Mouse (Mus musculus): ENCODE measurements around the gene Cep97. TPM values are rescaled to one million over a fixed set of nuclear protein-coding genes. Genes with fewer than 3 reads are reported as not detected.
A peak's percentile ranks its signal among the peaks of the same experiment; 100 is the strongest.
"Not testable (repeated sequence)": the region's sequence is repeated elsewhere in the genome, so short reads cannot be mapped to it uniquely, and the experiment has no call there.

Cep97 gene
- polyA plus RNA-seq, 1 experiment from 2014 or later: 13.9 TPM

- H3K36me3 ChIP-seq (ENCODE audit: insufficient read depth, low read length): 0 out of 2 replicates have a peak, but pooled peaks cover 8% of the 10 kb centered on the region
- no peak overlapping the region for H3K27ac ChIP-seq (ENCODE audit: low read length)
- no peak overlapping the region for H3K9ac ChIP-seq (replicated peaks; ENCODE audit: low read length)
- peak; percentile 42; the same call in 1 of the 2 replicates for ATAC-seq (ENCODE audit: low FRiP score, low TSS enrichment)
- H3K9me3 ChIP-seq (ENCODE audit: low read length): no peaks in the 10 kb centered on the region
- 29% methylated on average over 7 of the region's 7 CpGs for WGBS
- no peak overlapping the region for H3K4me3 ChIP-seq (ENCODE audit: low read length)
- no peaks in the 10 kb centered on the region for H3K27me3 ChIP-seq (ENCODE audit: insufficient read depth, low read length)
- H3K4me1 ChIP-seq (ENCODE audit: insufficient read depth, low read length): no peaks in the 10 kb centered on the region
- no peak overlapping the region for H3K4me2 ChIP-seq (replicated peaks; ENCODE audit: low read depth, low read length)
Measured at GRCm38 (mm10) chr16:55863149-55863815, 71.4 kb downstream of the Cep97 start.

DNA sequence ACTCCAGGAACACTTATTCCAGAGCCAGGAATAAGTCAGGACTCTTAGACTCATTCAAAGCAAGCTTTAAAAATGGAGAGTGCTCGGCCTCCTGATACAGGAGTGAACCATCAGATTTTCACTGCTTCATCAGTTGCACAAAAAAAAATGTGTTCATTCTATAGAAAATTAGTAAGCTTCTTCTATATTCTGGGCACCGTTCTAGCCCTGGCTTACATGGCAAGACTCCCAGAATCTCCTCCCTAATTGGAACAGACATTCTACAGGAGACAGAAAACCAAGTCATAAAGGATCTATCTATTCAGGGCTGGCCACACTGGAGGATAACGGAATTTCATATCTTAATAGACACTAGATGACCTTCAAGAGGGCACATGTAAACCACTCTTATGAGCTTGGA is 73.6 kb downstream of the Cep97 start:
- H3K36me3 ChIP-seq (ENCODE audit: insufficient read depth, low read length): 0 out of 2 replicates have a peak, but pooled peaks cover 11% of the 10 kb centered on the region
- WGBS: 92% methylated on average over 3 of the region's 3 CpGs
- H3K4me1 ChIP-seq (ENCODE audit: insufficient read depth, low read length): no peaks in the 10 kb centered on the region
- H3K27ac ChIP-seq (ENCODE audit: low read length): no peak overlapping the region
- no peaks in the 10 kb centered on the region for H3K27me3 ChIP-seq (ENCODE audit: insufficient read depth, low read length)
- H3K9ac ChIP-seq (replicated peaks; ENCODE audit: low read length): no peak overlapping the region
- ATAC-seq (ENCODE audit: low FRiP score, low TSS enrichment): no peak
- H3K9me3 ChIP-seq (ENCODE audit: low read length): no peaks in the 10 kb centered on the region
- H3K4me2 ChIP-seq (replicated peaks; ENCODE audit: low read depth, low read length): no peak overlapping the region
- no peak overlapping the region for H3K4me3 ChIP-seq (ENCODE audit: low read length)

GRCm38 (mm10) chr16:55859421-55859820 is 75.2 kb downstream of the Cep97 start:
- H3K36me3 ChIP-seq (ENCODE audit: insufficient read depth, low read length); H3K4me3 ChIP-seq (ENCODE audit: low read length); ATAC-seq (ENCODE audit: low FRiP score, low TSS enrichment); H3K4me1 ChIP-seq (ENCODE audit: insufficient read depth, low read length); H3K9me3 ChIP-seq (ENCODE audit: low read length); H3K9ac ChIP-seq (replicated peaks; ENCODE audit: low read length); H3K4me2 ChIP-seq (replicated peaks; ENCODE audit: low read depth, low read length); H3K27ac ChIP-seq (ENCODE audit: low read length); H3K27me3 ChIP-seq (ENCODE audit: insufficient read depth, low read length): not testable (repeated sequence)
- WGBS: 89% methylated on average over 4 of the region's 4 CpGs

DNA sequence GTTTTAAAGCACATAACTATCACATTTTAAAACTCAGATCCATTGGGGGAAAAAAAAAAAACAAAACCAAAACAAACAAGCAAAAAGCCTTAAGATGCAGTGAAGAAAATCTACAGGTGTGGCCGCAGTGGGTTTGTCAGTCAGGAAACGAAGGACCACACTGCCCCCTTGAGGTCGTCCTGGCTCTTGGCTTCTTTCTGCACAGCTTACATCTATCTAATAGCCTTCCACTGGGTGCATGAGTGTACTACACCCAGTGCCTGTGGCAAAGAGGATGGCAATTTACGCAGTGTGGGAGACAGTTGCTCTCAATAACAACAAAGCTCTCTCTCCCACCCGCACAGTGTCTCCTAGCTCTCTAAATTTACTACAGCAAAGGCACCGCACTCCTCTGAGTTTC is 76.2 kb downstream of the Cep97 start:
- no peak overlapping the region for H3K9ac ChIP-seq (replicated peaks; ENCODE audit: low read length)
- ATAC-seq (ENCODE audit: low FRiP score, low TSS enrichment): 0 out of 2 replicates have a peak, but pooled peaks have one; percentile 39
- no peaks in the 10 kb centered on the region for H3K9me3 ChIP-seq (ENCODE audit: low read length)
- no peak overlapping the region for H3K4me3 ChIP-seq (ENCODE audit: low read length)
- H3K4me1 ChIP-seq (ENCODE audit: insufficient read depth, low read length): no peaks in the 10 kb centered on the region
- H3K4me2 ChIP-seq (replicated peaks; ENCODE audit: low read depth, low read length): no peak overlapping the region
- no peak overlapping the region for H3K27ac ChIP-seq (ENCODE audit: low read length)
- 65% methylated on average over 6 of the region's 6 CpGs for WGBS
- 0 out of 2 replicates have a peak, but pooled peaks cover 5% of the 10 kb centered on the region for H3K36me3 ChIP-seq (ENCODE audit: insufficient read depth, low read length)
- no peaks in the 10 kb centered on the region for H3K27me3 ChIP-seq (ENCODE audit: insufficient read depth, low read length)

DNA sequence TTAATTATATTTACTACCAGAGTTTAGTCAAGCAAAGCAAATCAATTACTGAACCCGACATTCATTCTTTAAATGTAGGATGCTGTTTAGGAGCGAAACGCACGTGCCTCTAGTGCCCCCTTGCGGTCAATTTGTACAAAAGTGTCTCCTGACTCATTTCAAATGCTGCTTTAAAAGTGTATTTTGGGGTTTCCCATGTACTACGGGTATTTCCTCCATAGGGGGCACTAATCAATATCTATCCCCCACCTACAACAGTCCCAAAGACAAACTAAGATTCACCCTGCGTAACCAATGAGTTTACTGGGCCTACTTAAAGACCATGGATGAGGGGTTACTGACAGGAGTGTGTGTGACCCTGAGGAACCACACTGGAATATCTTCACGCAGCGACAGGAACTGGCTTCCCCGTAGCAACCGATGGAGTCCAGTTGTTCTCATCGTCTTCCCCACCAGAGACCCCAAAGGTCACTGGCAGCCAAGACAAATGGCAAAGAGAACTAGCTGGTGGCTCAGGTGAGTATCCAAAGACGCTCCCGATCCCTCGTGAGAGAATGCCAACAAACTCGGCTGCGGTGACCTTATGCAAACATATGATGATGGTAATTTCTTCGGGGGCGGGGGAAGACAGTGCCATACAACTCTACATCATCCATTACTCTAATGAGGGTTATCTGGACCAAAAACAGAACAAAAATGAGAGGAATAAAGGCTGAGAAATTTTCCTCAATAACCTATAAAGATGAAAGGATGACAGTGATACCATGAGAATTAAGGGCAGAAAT is 81.5 kb downstream of the Cep97 start:
- ATAC-seq (ENCODE audit: low FRiP score, low TSS enrichment): peak; percentile 80; the same call in 1 of the 2 replicates
- Histone ChIP-seq H3K9ac (replicated peaks; ENCODE audit: low read length) (no peak overlapping the region), H3K36me3 (ENCODE audit: insufficient read depth, low read length) (peaks cover 9% of the 10 kb centered on the region; the same call in 1 of the 2 replicates), H3K27ac (ENCODE audit: low read length) (no peak overlapping the region), H3K4me3 (ENCODE audit: low read length) (no peak overlapping the region), H3K9me3 (ENCODE audit: low read length) (no peaks in the 10 kb centered on the region), H3K27me3 (ENCODE audit: insufficient read depth, low read length) (no peaks in the 10 kb centered on the region), H3K4me2 (replicated peaks; ENCODE audit: low read depth, low read length) (no peak overlapping the region), H3K4me1 (ENCODE audit: insufficient read depth, low read length) (no peaks in the 10 kb centered on the region)
- 52% methylated on average over 19 of the region's 19 CpGs for WGBS

GRCm38 (mm10) chr16:55852515-55852914 is 82.1 kb downstream of the Cep97 start:
- Histone ChIP-seq H3K4me3 (ENCODE audit: low read length) (no peak overlapping the region), H3K4me2 (replicated peaks; ENCODE audit: low read depth, low read length) (no peak overlapping the region), H3K9me3 (ENCODE audit: low read length) (no peaks in the 10 kb centered on the region), H3K36me3 (ENCODE audit: insufficient read depth, low read length) (peaks cover 9% of the 10 kb centered on the region; the same call in 1 of the 2 replicates), H3K27ac (ENCODE audit: low read length) (no peak overlapping the region), H3K9ac (replicated peaks; ENCODE audit: low read length) (no peak overlapping the region), H3K4me1 (ENCODE audit: insufficient read depth, low read length) (no peaks in the 10 kb centered on the region), H3K27me3 (ENCODE audit: insufficient read depth, low read length) (no peaks in the 10 kb centered on the region)
- WGBS: 27% methylated on average over 4 of the region's 4 CpGs
- 0 out of 2 replicates have a peak, but pooled peaks have one; percentile 55 for ATAC-seq (ENCODE audit: low FRiP score, low TSS enrichment)

DNA sequence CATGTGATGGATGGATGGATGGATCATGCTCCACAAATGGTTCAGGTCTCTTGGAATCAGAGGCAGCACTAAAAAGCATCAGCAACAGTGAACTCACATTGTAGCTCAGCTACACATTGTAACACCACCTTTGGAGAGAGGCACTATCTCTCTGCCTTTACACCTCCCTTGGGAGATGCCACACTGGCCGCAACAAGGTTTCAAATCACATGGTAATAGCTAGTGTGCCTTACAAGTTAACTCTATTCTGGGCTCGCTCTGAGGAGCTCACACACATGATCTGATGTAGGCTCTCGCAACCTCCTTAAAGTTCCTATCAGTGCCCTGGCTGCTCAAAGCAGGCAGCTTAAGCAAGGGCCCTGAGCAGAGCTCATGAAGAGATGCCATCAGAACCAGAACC is 84.2 kb downstream of the Cep97 start:
- H3K4me3 ChIP-seq (ENCODE audit: low read length): no peak overlapping the region
- peaks cover 4% of the 10 kb centered on the region; the same call in 1 of the 2 replicates for H3K36me3 ChIP-seq (ENCODE audit: insufficient read depth, low read length)
- WGBS: 87% methylated on average over 3 of the region's 3 CpGs
- no peak overlapping the region for H3K9ac ChIP-seq (replicated peaks; ENCODE audit: low read length)
- H3K27me3 ChIP-seq (ENCODE audit: insufficient read depth, low read length): no peaks in the 10 kb centered on the region
- H3K4me2 ChIP-seq (replicated peaks; ENCODE audit: low read depth, low read length): no peak overlapping the region
- H3K27ac ChIP-seq (ENCODE audit: low read length): no peak overlapping the region
- ATAC-seq (ENCODE audit: low FRiP score, low TSS enrichment): no peak
- no peaks in the 10 kb centered on the region for H3K4me1 ChIP-seq (ENCODE audit: insufficient read depth, low read length)
- H3K9me3 ChIP-seq (ENCODE audit: low read length): no peaks in the 10 kb centered on the region

Other genes with a start within 250 kb of the Cep97 start
- gene Nfkbiz, start 96.0 kb downstream of the Cep97 start, polyA plus RNA-seq (2015; fragmentation: Nextera tagmentation; extraction: Ambion mirVana): 4.5 and 5.1 TPM in 2 replicates
- gene Nxpe3, start 39.6 kb downstream of the Cep97 start, polyA plus RNA-seq (2015; fragmentation: Nextera tagmentation; extraction: Ambion mirVana): 2.1 and 2.2 TPM in 2 replicates
- gene Rpl24, start 31.4 kb upstream of the Cep97 start, polyA plus RNA-seq (2015; fragmentation: Nextera tagmentation; extraction: Ambion mirVana): 611 and 649 TPM in 2 replicates
- gene Zbtb11, start 39.0 kb upstream of the Cep97 start, polyA plus RNA-seq (2015; fragmentation: Nextera tagmentation; extraction: Ambion mirVana): 16.5 and 18.9 TPM in 2 replicates
- 210 and 217 TPM in 2 replicates for gene Pcnp, start 94.9 kb upstream of the Cep97 start, polyA plus RNA-seq (2015; fragmentation: Nextera tagmentation; extraction: Ambion mirVana)
- gene Trmt10c, start 103.0 kb upstream of the Cep97 start, polyA plus RNA-seq (2015; fragmentation: Nextera tagmentation; extraction: Ambion mirVana): 27.8 and 28.6 TPM in 2 replicates
- 24.6 and 27.2 TPM in 2 replicates for gene Senp7, start 113.5 kb upstream of the Cep97 start, polyA plus RNA-seq (2015; fragmentation: Nextera tagmentation; extraction: Ambion mirVana)